Mouse (Mus musculus) right cerebral cortex, postnatal 10 days (tissue): ENCODE data around the gene Cdh6.
A peak's percentile ranks its signal among the peaks of the same experiment; 100 is the strongest.

Experiments used
- DNase-seq, 2 experiments: peaks; one replicate each; pipeline ENCODE4 v3.0.0; 2021; ENCODE audit warnings: low spot score in 2 of 2

Gene Cdh6

GRCm38 (mm10) chr15:13173071-13173778 lies at the start of gene Cdh6:
Gene Cdh6 (minus strand): TSS chr15:13173675.
- peak; percentile 76 to 82 for DNase-seq

GRCm38 (mm10) chr15:13219727-13220454 lies 46.4 kb upstream of the Cdh6 start:
- no peak for DNase-seq

GRCm38 (mm10) chr15:13217800-13218199 lies 44.3 kb upstream of the Cdh6 start:
- DNase-seq, result no peak

DNA sequence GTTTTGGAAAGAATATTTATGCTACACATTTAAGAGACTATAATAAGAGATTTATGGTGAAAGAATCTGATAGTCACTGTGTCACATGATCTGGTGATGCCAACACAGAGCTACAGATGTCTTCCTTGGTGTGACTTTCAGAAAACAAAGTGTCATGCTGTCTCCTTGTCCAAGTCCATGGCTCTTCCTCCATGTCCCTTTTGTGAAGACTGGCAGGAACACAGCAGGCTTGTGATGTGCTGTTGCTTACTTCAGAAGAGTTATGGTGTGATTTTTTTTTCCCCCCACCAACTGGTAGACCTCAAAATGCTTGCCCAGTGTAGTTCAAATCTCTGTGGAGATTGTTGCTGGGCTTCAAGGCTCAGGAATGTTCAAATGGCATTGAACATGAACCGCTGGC lies 43.7 kb upstream of the Cdh6 start:
- no peak for DNase-seq

DNA sequence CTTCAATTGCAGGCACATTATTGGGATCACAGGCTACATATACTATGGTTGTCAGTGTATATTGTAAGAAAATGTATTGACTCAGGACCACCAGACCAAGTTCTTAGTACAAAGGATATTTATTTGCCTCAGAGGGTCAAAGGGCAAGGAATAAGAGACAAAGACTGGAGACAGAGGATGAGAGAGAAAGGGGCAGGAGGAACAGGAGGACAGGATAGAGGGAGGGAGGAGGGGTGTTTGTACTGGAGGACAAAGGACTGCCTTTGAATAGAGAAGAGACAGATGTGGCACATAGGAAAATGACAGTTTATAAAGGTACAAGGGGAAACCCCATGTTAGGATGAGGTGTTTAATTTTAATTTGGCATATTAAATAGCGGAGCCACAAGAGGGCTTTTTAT lies 39.5 kb upstream of the Cdh6 start:
- no peak for DNase-seq

GRCm38 (mm10) chr15:13212027-13212685 lies 38.7 kb upstream of the Cdh6 start:
- DNase-seq, result no peak

DNA sequence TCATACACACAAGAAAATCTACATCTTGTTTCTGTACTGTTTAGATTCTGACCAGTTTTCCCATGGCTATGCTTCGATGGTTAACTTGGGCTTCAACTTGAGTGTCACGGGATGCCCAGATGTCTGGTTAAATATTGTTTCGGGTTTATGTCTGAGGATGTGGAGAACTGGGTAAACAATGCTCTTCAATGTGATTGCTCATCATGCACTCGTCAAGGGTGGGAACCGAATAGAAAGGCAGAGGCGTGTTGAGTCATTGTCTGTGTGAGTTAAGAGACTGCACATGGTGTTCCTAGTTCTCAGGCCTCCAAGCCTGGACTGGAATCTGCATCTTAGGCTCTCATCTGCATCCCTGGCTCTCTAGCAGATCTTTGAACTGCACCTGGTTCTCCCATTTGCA lies 36.7 kb upstream of the Cdh6 start:
- no peak for DNase-seq

DNA sequence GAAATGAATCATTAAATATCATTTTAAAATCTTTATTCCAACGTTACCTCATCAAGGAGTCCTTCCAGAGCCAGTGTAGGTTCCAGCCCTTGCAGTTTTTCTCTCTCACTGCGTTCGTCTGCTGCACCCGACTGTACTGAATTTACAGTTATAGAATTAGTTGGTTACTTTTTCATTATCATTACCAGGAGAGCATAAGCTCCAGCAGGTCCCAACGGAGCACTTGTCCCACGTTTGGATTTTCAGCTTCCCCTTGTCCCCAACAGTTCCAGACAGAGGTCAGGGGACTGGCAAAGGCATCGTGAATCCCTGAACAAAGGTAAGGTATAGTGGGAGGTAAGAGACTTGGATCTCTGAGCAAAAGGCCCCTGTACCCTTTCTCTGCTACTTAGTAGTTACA lies 35.2 kb upstream of the Cdh6 start:
- no peak for DNase-seq

DNA sequence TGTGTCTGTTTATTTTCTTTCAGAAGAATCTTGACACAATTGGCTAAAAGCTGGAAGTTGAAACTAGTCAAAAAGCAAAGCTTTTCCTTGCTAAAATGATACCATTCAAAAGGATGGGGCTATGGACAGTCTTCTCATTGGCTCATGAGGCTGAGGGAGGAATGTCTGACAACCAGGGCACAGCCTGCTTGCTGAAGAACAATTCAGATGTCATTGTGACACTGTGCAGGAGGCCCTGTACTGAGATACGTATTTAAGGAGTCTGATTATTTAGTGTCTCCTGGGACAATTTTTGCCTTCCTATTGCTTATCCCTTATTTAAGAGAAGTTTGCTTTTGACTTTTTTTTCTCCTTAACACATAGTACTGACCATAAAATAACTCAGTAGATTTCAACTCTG lies 22.8 kb upstream of the Cdh6 start:
- DNase-seq, result no peak

DNA sequence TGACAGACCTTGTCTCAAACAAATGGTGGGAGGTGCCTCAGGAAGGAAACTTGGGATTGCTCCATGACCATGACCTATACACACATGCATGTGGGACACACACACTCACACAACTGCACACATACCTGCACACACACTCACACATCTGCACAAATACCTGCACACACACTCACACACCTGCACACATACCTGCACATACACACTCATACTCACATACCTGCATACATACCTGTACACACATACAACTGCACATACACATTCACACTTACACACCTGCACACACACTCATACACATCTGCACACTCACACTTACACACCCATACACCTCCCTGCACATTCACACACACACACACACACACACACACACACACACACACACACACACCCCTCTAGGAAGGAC lies 20.6 kb upstream of the Cdh6 start:
- no peak for DNase-seq

DNA sequence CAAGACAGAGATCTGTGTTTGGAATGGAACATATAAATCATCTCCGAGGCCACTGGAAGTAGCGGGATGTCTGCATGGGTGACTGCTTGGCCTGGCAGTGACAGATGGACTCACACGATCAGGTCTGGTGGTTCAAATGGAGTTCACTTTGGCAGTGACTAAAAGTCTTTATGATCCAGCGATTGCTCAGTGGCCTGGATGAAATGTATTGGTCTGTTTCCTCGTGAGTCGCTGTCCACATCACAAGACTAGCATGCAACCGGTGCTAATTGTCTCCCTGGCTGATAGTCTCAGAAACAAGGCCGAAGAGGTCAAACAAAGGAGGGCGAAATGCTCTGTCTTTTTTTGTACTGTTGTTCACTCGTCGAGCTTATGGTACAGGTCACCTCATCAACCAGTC lies 19.6 kb upstream of the Cdh6 start:
- no peak for DNase-seq

DNA sequence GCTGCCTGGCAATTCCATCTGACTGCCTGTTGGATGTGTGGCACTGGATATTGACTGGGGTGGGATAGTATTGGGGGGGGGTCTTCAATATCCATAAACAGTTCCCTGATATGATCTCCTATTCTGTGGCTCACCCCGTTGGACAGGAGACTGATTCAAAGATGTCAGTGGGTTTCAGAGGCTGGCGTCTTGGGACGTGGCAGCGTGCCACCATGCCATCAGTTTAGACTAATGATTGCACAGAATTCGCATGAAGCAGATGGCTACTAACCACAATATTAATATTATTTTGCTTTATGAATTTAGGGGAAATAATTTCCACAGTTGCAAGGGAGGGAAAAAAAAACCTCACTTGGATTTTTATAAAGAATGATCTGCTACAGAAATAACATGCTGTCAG lies 10.2 kb upstream of the Cdh6 start:
- no peak for DNase-seq

GRCm38 (mm10) chr15:13181430-13181829 lies 8.0 kb upstream of the Cdh6 start:
- DNase-seq, result no peak

GRCm38 (mm10) chr15:13181014-13181413 lies 7.5 kb upstream of the Cdh6 start:
- DNase-seq, result no peak

DNA sequence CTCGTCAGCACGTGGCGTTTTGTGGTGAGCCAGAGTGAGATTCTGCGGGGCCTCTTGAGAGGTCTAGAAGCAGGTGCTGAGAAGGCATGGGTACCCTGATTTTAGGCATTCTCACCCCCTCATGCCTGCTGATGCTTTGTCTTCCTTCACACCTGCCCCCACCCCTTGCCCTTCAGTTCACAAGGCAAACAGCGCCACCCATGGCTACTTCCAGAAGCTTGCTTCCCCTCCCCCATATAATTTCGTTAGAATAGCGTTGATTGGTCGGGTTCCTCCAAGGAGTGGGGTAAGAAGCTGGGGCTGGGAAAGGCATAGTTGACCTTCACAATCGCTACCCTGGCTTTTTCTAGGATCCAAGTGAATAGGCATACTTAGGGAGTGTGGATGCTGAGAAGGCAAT lies 2.5 kb upstream of the Cdh6 start:
- DNase-seq, result no peak

DNA sequence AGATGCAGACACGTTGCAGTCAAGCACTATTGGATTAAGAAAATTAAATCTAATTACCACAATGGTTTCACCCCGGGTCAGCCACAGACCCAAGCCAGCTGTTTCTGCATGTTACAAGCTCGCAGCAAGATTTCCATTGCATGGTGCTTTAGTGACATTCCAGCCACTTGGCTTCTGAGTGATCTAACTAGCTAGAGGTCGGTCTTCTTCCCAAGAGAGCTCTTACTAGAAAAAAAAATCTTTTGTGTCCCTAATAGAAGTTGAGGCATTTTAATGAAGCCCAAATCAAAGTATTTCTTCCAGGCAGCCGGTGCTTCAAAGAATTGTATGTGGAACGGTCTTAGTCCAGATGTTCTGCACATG lies 1.1 kb upstream of the Cdh6 start:
- no peak for DNase-seq

DNA sequence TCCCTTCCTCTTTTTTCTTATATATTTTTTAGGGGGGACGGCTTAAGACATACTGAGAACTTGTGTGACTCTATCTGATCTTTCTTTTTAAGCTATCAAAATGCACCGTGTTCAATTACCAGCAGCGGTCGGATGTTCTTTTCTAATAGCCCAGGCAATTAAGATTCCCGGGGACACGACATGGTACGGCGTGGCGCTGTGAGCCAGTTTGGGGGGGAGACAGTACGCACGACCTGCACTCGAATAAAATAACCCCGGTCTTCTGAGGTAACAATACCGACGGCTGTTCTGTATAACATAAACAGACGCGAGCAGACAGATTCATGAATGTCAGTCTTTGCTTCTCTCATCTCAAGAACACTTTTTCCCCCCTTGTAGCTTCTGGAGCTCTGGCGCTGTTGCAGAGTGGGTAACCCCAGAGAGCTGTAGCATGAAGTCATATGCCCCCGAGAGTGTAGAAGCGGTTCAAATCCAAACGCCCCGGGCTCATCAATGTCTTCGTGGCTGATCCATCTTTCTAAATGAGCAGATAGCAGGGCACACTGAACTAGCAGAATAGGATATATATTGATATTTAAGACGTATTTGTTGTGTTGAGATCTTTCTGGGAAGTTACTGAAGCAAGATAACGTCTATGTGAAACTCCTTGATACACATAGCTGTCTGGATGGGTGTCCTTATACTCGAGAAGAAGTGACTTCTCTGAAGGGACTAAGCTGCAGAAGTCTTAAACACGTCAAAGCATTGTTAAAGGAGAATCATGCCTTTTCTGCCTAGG lies 554 bp upstream of the Cdh6 start:
- DNase-seq, result peak in 1 of 2 experiments; percentile 30

DNA sequence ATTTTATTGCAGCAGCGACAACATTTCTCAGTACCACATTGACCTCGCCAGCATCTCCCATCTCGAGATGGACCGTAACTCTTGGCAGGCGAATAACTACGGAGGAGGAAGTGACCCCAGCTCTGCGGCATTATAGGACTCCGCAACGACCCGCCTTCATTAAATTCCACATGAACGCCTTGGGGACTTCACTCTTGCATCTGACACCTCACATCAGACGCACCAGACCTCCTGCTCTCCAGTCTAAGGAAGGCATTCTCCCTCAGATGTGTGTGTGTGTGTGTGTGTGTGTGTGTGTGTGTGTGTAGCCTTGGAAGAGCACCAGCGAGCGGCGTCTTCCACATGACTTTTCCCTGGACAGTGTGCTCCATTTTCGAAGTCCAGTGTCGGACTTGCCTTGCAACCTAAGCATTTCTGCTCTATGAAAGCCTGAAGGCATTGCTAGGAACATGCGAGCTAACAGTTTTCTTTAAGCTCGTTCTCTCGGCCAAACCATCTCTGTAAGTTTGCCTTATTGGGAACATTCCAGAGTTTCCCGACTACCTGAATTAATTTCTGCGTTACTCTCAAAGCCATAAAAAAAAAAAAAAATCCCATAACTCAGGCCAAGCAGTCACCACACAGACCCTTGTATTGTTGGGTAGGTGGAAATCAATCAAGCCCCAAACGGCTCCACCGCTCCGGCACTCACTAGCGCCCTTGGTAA lies 957 bp downstream of the Cdh6 start:
- DNase-seq, result peak; percentile 36 to 41

- DNase-seq, result no peak
Observed at GRCm38 (mm10) chr15:13171486-13172364, 1.8 kb downstream of the Cdh6 start.

DNA sequence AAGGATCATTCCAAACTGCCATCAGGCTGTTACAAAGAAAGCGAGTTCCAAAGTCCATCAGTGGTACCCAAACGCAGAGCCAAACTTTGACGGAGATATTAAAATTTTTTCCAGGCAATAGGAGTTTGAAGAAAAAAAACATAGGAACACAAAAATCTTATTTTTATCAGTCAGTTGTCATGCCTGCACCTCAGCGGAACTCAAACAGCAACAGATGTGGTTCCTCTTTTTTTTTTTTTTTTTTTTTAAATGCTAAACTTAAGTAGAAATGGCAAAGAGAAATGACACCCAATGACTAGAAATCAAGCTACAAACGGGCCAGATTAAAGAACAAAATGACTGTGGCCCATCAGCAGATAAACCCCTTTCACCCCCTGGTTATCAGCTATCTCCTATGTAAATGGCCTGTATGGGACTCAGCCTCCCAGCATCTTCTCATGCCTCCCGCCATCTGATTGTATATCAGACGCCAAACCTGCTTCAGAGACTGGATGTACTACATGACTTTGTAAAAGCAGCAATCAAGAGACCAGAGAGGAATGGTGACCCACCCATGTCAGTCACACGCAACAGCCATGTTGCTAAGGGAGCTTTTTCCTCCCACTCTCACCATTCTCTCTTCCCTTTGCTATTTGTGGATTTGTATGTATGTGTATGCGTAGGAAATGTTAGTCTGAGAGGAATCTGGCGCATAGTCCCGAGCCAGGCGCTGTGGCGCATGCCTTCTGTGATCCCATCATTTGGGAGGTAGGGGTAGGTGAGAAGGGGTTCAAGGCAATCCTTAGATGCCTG lies 8.2 kb downstream of the Cdh6 start:
- no peak for DNase-seq
